Mouse (Mus musculus) 3T3-L1 (cell line): ENCODE measurements around the gene Nhsl2.
A peak's percentile ranks its signal among the peaks of the same experiment; 100 is the strongest.

Source experiments
- DNase-seq: peaks from one replicate; pipeline ENCODE4 v3.0.0-alpha.2; 2015; ENCODE audit warnings: low read depth, low spot score

Gene Nhsl2

GRCm38 (mm10) chrX:101901806-101902490, 52.8 kb downstream of the Nhsl2 start:
- DNase-seq, result peak; percentile 64

- DNase-seq, result no peak
These were observed 53.4 kb downstream of the Nhsl2 start for GRCm38 (mm10) chrX:101902597-101902996.

DNA sequence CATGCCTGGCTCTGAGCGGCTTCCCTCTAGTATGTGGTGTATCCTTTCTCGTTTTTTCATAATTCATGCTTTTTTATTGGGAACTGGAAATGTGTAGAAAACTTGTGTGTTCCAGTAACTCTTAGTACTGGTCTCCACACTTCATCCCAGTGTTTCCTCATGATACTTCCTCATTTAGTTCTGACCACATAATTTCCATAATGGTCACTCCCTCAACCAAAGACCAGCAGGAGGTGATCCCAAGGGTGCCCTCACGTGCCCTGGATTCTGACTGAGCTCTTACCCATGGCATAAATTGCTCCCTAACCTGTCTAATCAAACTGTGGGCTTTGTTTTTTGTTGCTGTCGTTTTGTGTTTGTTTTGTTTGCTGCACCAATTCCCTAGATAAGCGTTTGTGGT, 58.1 kb downstream of the Nhsl2 start:
- DNase-seq, result no peak

DNA sequence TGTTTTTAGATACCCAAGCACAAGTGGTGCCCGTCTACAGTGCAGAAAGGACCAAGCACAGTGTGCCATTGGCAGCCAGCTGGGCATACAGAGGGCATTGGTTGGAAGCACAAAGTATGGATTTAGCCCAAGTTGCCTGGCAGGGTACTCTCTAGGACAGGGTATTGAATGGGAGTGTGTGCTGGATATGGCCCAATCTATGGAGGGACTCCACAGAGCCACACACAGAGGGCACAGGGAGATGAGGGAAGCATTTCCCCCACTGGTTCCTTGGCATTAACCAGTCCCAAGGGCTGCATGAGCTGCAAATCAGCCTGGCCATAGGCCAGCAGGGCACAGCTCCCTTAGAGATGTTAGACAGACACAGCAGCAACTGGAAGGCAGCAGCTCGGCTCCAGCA, 79.9 kb downstream of the Nhsl2 start:
- DNase-seq, result no peak

DNA sequence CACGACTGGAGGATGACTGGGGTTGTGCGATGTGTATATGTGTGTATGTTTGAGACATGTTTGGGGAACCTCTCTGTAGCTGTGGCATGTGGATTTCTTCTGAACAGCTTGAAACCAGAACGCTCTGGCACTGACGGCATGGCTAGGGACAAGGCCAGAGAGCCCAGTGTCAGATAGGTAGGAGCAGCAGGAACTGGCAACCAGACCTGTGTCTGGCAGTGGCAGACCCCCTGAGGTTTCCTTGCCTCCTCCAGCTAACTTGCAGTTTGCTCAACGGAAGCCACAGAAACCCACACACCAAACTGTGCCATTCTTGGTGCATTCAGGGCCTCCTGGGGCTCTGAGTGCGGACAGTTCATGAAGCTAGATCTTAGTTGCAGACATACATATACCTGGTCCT, 81.1 kb downstream of the Nhsl2 start:
- no peak for DNase-seq

DNA sequence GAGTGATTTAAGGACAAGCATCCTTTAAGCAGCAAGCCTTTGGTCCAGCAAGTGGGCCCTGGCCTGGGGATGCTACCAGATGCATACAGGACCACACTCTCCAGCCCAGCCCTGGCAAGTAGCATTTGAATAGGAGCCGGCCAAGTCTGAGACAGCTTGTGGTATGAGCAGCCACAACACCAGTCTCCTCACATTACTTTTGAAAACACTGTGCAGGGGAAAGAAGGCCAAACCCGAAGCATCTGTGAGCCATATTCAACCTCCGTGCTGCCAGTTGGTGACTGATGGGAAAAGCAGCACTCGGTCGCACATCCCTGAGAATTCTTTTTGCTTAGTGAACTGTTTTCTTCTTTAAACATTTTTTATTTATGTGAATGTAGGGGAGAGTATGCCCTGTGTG, 81.8 kb downstream of the Nhsl2 start:
- no peak for DNase-seq

DNA sequence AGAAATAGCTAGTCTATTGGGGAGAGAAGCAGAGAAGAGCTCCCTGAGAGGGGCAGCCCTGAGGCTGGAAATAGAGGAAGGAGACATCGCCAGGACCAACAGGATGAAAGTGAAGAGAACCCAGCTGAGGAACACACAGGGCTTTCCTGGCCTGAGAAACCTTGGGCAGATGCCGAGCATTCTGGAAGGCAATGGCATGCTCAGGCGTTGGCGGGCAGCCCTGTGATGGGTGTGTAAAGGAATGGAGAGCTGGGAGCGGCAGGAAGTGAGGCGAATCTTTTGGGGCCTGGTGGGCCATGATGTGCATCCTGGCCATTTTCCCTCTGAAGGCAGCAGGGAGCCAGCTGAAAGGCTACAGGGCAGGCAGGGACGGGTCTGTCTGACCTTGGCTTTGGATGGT, 83.1 kb downstream of the Nhsl2 start:
- peak; percentile 43 for DNase-seq

GRCm38 (mm10) chrX:101933346-101933745, 84.2 kb downstream of the Nhsl2 start:
- DNase-seq, result no peak

GRCm38 (mm10) chrX:101935291-101935840, 86.2 kb downstream of the Nhsl2 start:
- DNase-seq, result no peak

GRCm38 (mm10) chrX:101939486-101939885, 90.3 kb downstream of the Nhsl2 start:
- no peak for DNase-seq

- DNase-seq, result peak; percentile 85
These were observed 93.3 kb downstream of the Nhsl2 start for GRCm38 (mm10) chrX:101942461-101942896.

DNA sequence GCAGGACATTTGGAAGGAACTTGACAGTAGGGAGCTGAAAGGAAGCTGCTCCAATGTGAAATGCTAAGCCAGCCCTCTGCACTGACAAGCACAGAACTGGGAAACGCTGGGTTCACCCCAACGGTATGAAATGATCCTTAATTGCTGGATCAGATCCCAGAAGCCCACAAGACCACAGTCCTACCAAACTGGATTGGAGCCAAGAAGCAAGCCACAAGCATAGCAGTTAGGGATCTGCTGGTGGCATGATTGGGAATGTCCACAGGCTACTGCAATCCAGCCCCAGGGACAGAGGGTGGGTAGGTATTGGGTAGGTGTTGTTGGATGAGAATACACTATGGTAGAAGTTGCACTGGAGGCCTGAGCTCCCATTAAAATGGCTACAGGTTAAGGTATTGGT, 94.6 kb downstream of the Nhsl2 start:
- DNase-seq, result peak; percentile 27

- no peak for DNase-seq
These were observed 95.7 kb downstream of the Nhsl2 start for GRCm38 (mm10) chrX:101944761-101945330.

GRCm38 (mm10) chrX:101952436-101952835, 103.3 kb downstream of the Nhsl2 start:
- no peak for DNase-seq

DNA sequence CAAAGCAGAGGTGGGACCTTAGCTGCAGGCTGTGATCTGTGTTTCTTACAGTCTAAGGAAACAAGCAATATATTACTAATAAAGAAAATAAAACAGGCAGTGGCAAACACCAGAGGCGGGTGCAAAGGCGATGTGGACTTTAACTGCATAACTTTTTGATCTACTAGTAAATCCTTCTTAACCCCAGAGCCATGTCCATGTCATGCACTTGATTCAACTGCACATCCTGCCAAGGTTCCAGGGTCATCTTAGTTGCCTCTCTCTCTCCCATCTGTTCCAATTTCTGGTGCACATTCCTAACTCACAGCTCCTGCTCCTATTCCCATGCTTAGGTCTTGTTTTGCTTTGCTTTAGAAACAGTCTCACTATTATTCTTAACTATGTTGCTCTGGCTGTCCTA, 104.1 kb downstream of the Nhsl2 start:
- DNase-seq, result no peak

DNA sequence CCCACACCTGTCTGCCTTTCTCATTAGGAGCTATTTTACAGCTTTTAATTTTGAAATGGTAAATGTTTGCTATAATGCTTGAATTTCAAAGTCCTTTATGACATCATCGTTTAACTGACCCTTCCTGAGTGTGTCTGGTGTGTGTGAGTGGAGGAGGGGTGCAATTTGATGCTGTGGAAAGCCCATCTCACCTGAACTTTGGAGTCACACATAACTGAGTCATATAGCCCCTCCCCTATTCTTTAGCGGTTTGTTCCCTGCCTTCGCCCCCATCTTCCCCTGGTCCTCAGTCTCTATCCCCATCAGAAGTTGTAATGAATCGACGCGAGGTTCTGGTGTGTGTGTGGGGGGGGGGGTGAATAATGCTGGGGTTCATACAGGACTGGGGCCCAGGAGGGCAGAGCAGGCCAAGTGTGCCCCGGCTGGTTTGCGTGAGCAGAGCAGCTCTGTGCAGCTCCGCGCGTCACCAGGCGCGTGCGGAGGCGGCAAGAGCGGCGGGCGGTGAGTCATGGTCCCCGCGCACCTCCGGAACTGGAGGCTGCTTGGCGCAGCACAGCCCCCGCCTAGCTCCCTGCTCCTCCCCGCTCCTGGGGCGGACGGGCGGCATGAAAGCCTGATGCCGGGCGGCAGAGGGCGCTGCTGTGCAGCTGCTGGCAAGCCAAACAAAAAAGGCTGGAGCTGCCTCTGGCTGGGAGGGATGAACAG, 104.8 kb downstream of the Nhsl2 start:
- peak; percentile 89 for DNase-seq

GRCm38 (mm10) chrX:101954492-101954851, 105.3 kb downstream of the Nhsl2 start:
- DNase-seq, result no peak

- no peak for DNase-seq
These were observed 112.7 kb downstream of the Nhsl2 start for GRCm38 (mm10) chrX:101961848-101962247.

- DNase-seq, result peak; percentile 51
These were observed 114.5 kb downstream of the Nhsl2 start for GRCm38 (mm10) chrX:101963711-101964110.

- DNase-seq, result no peak
These were observed 123.8 kb downstream of the Nhsl2 start for GRCm38 (mm10) chrX:101973028-101973427.

GRCm38 (mm10) chrX:101976931-101977330, 127.7 kb downstream of the Nhsl2 start:
- DNase-seq, result no peak

DNA sequence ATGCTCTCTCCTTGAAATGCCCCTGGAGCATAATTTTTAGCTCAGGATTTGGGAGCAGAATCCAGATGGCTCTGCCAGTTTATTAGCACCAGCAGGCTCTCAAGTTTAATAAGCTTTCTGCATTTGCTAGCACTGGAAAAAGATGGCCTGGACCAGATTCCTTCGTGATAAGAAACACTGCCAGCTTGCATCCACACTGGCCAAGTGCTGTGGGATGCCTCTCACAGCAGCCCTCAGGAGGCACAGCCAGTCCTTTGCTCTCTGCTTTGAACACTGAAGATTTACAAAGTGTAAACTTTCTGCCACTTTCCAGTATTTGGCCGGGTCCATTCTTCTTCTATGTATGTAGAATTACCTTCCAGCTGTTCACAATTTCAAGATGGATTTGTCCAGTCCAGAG, 129.7 kb downstream of the Nhsl2 start:
- no peak for DNase-seq

- DNase-seq, result no peak
These were observed 130.1 kb downstream of the Nhsl2 start for GRCm38 (mm10) chrX:101979267-101979666.
